Mouse (Mus musculus) retina, embryonic 14.5 days (tissue): ENCODE data around the gene BC017158.

Experiments
- DNase-seq: peaks from one replicate; pipeline ENCODE4 v3.0.0-alpha.2; 2015; ENCODE audit warnings: low spot score

Gene BC017158

DNA sequence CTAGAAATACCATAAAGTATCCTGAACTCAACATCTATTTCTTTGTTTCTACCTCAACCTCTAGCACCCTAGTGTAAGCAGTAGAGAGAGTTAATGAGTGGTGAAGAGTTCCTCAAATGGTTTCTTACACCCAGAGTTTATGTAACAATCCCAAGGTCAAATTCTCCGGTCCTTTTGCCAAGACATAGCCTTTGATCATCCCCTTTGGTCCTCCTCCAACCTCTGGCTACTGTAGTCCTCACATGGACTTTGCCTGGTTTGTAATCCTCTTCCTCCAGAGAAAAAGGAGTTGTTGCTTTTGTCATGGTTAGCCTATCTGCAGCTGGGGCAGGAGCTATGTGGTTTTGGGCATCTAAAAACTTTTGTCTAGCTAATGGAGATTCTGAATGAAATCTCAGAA, 62.5 kb downstream of the BC017158 start:
- no peak for DNase-seq

DNA sequence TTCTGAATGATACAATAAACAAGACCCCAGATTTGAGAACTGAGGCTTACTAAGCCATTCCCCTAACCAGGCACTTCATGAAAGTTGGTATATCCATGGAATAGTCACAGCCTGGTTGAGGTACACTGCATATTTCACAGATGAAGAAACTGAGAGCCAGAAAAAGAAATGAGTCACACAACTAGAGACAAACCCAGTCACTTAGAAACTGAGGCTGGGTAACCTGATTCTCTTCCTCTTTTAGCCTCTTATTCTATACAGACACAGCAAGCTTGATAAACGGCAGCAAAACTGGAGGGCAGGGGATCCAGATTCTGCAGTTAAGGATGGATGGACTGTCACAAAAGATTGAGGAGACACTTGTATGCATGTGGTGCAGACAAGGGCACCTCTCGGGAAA, 63.2 kb downstream of the BC017158 start:
- DNase-seq = no peak

DNA sequence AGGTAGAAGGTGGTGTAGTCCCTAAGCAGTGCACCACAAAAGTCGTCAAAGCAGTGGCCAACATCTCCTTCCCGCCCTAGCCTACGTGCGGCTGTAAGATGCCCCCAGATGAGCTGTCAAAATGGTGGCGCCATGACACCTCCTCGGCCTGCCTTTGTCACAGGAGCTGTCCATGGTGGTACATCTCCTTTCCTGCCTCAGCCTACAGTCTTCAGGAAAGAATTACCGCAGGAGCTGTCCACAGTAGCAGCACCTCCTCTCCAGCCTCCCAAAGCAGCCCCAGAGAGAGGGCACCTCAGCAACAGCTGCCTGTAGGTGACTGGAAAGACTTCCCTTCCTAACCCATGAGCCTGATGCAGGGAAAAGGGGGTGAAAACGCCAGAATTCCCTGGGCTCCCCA, 66.2 kb downstream of the BC017158 start:
- DNase-seq = no peak
